36 mouse cellular contexts compared by ENCODE assay signal in genomic region chr7:19865246-19866036, GRCm38 (mm10). TPM values are rescaled to one million over a fixed set of nuclear protein-coding genes. Genes with fewer than 3 reads are reported as not detected.
DNase-seq lines count a peak whose midpoint lies in the region; ATAC-seq and TF ChIP-seq lines count a peak whose summit lies in the region.
"Had no signal": no experiment of that assay in that cellular context is flagged by ENCODE, and none has a peak within 500 bp of the region (broad histone marks: within the 10 kb centered on the region; RNA-seq: fewer than 3 reads in every experiment).

No protein-coding gene starts in this region.

- no peak for TF ChIP-seq EP300 in heart, postnatal 0 days (IDR thresholded peaks at IDR 0.05; ENCODE audit: low read depth)

- H3K9me3 ChIP-seq in heart, postnatal 0 days (replicated peaks; ENCODE audit: control insufficient read depth, low read length), result no peaks in the 10 kb centered on the region
- H3K9me3 ChIP-seq in intestine, postnatal 0 days (ENCODE audit: control insufficient read depth), result no peaks in the 10 kb centered on the region
- H3K9me3 ChIP-seq in liver, embryonic 15.5 days (replicated peaks), result no peaks in the 10 kb centered on the region
- H3K9me3 ChIP-seq: embryonic facial prominence, embryonic 12.5 days; limb, embryonic 12.5 days had no signal

- H3K4me1 ChIP-seq in heart, postnatal 0 days (ENCODE audit: control insufficient read depth, insufficient read depth), result peaks cover 9% of the 10 kb centered on the region; the same call in 1 of the 2 replicates
- H3K4me1 ChIP-seq in intestine, postnatal 0 days (replicated peaks; ENCODE audit: control insufficient read depth, insufficient read depth, low read length), result no peaks in the 10 kb centered on the region
- peaks cover 5% of the 10 kb centered on the region for H3K4me1 ChIP-seq in liver, embryonic 15.5 days (replicated peaks)
- H3K4me1 ChIP-seq: embryonic facial prominence, embryonic 12.5 days; limb, embryonic 12.5 days had no signal

- no peak overlapping the region for H3K4me3 ChIP-seq in heart, postnatal 0 days (ENCODE audit: low read depth, low read length)
- H3K4me3 ChIP-seq in intestine, postnatal 0 days (ENCODE audit: low read depth, low read length), result no peak overlapping the region
- H3K4me3 ChIP-seq in liver, embryonic 15.5 days (replicated peaks), result no peak overlapping the region
- H3K4me3 ChIP-seq: embryonic facial prominence, embryonic 12.5 days; left cerebral cortex, adult 2 months; limb, embryonic 12.5 days had no signal

- H3K9ac ChIP-seq in heart, postnatal 0 days (replicated peaks; ENCODE audit: low read depth, low read length), result no peak overlapping the region
- no peak overlapping the region for H3K9ac ChIP-seq in intestine, postnatal 0 days (ENCODE audit: low read depth, low read length)
- H3K9ac ChIP-seq in liver, embryonic 15.5 days, result no peak overlapping the region
- H3K9ac ChIP-seq: embryonic facial prominence, embryonic 12.5 days; hindbrain, embryonic 14.5 days; limb, embryonic 12.5 days had no signal

- H3K4me2 ChIP-seq in heart, postnatal 0 days (ENCODE audit: low read depth, low read length), result no peak overlapping the region
- no peak overlapping the region for H3K4me2 ChIP-seq in intestine, postnatal 0 days (replicated peaks; ENCODE audit: low read depth)
- no peak overlapping the region for H3K4me2 ChIP-seq in liver, embryonic 15.5 days
- H3K4me2 ChIP-seq: embryonic facial prominence, embryonic 12.5 days; heart, embryonic 11.5 days; hindbrain, embryonic 14.5 days; limb, embryonic 12.5 days had no signal

- H3K27ac ChIP-seq in heart, postnatal 0 days (ENCODE audit: low read depth), result no peak overlapping the region
- H3K27ac ChIP-seq in intestine, postnatal 0 days (ENCODE audit: low read depth, low read length), result peak overlapping the region; percentile 58
- H3K27ac ChIP-seq in liver, embryonic 15.5 days (replicated peaks), result peak overlapping the region; percentile 39; the same call in 1 of the 2 replicates
- H3K27ac ChIP-seq: embryonic facial prominence, embryonic 12.5 days; hindbrain, embryonic 14.5 days; left cerebral cortex, adult 2 months; limb, embryonic 12.5 days had no signal

- no peak for DNase-seq in heart, postnatal 0 days (ENCODE audit: low spot score)
- no peak for DNase-seq in heart, adult 18-20 months
- DNase-seq in R1 (ENCODE audit: low read depth, low spot score), result peak; percentile 36
- no peak for DNase-seq in kidney, adult 18-20 months
- DNase-seq in gastrocnemius, adult 8-10 months (ENCODE audit: low spot score in 2 of 2), result no peak
- DNase-seq in cerebellum, adult 18-20 months, result no peak
- DNase-seq: adrenal gland, adult 8-10 months; cerebellum, adult 9-10 months; cerebellum, postnatal 36 days; gastrocnemius, postnatal 36 days; heart, postnatal 4 days; kidney, postnatal 10 days; lung, adult 2 months; lung, postnatal 10 days; midbrain, embryonic 14.5 days; thymus, postnatal 4 days had no signal

- peak; percentile 61 for ATAC-seq in heart, postnatal 0 days (ENCODE audit: insufficient read depth, low read depth)
- ATAC-seq in intestine, postnatal 0 days, result peak; percentile 55
- ATAC-seq in liver, embryonic 15.5 days (ENCODE audit: insufficient read depth), result peak; percentile 85
- ATAC-seq: CD4-positive, CD25-positive, alpha-beta regulatory T cell, adult 4 months; forebrain, embryonic 14.5 days; inflammation-experienced regulatory T-cells, adult 6 months had no signal

- H3K36me3 ChIP-seq in heart, postnatal 0 days (replicated peaks; ENCODE audit: control insufficient read depth, insufficient read depth, low read length), result no peaks in the 10 kb centered on the region
- no peaks in the 10 kb centered on the region for H3K36me3 ChIP-seq in intestine, postnatal 0 days (ENCODE audit: control insufficient read depth, insufficient read depth)
- no peaks in the 10 kb centered on the region for H3K36me3 ChIP-seq in liver, embryonic 15.5 days (replicated peaks)
- H3K36me3 ChIP-seq: embryonic facial prominence, embryonic 12.5 days; limb, embryonic 12.5 days had no signal

- TF ChIP-seq CTCF in heart, postnatal 0 days (IDR thresholded peaks at IDR 0.05; ENCODE audit: low read depth), result no peak
- no peak for TF ChIP-seq CTCF in intestine, postnatal 0 days (IDR thresholded peaks at IDR 0.05; ENCODE audit: low read depth)

- H3K27me3 ChIP-seq in heart, postnatal 0 days (ENCODE audit: control insufficient read depth, insufficient read depth, low read length), result no peaks in the 10 kb centered on the region
- H3K27me3 ChIP-seq in intestine, postnatal 0 days (replicated peaks; ENCODE audit: control insufficient read depth, insufficient read depth, low read length), result no peaks in the 10 kb centered on the region
- H3K27me3 ChIP-seq in liver, embryonic 15.5 days, result no peaks in the 10 kb centered on the region
- H3K27me3 ChIP-seq: embryonic facial prominence, embryonic 12.5 days had no signal

- WGBS in heart, postnatal 0 days, result 59% methylated on average over 8 of the region's 8 CpGs
- WGBS in intestine, postnatal 0 days, result 63% methylated on average over 8 of the region's 8 CpGs
- 60% methylated on average over 8 of the region's 8 CpGs for WGBS in liver, embryonic 15.5 days (ENCODE audit: insufficient replicate concordance)

RNA-seq across cellular contexts. Expression of gene Ceacam16, which starts 4.3 kb away (rescaled TPM):
- not detected in 2 replicates for total RNA-seq in heart, postnatal 0 days (2014; rRNA removed; ENCODE audit: low replicate concordance)
- polyA plus RNA-seq in heart, postnatal 0 days (2015; fragmentation: Nextera tagmentation; extraction: Ambion mirVana), result not detected in 2 replicates
- not detected for total RNA-seq in heart, adult 18-20 months (2021)
- not detected in 2 replicates for polyA plus RNA-seq in intestine, postnatal 0 days (2015; fragmentation: Nextera tagmentation; extraction: Ambion mirVana)
- polyA plus RNA-seq in liver, embryonic 15.5 days (2015; fragmentation: Nextera tagmentation; extraction: Ambion mirVana), result not detected in 2 replicates
- total RNA-seq in gastrocnemius, adult 8-10 months (2022), result not detected
- total RNA-seq: gastrocnemius, adult 18-20 months; gastrocnemius, postnatal 36 days; layer of hippocampus, postnatal 14 days; left cerebral cortex, adult 2 months; left cerebral cortex, postnatal 25 days; monocyte, adult 5-6 weeks had no signal
- polyA plus RNA-seq: CD4-positive, CD25-positive, alpha-beta regulatory T cell, adult 4 months; embryonic facial prominence, embryonic 12.5 days; forebrain, embryonic 14.5 days; frontal cortex, adult 2 months; heart, embryonic 11.5 days; heart, embryonic 16.5 days; limb, embryonic 12.5 days; midbrain, embryonic 14.5 days; stomach, embryonic 14.5 days had no signal

RNA-seq across cellular contexts. Expression of gene Gm19345, which starts 13.6 kb away (rescaled TPM):
- not detected in 2 replicates for total RNA-seq in heart, postnatal 0 days (2014; rRNA removed; ENCODE audit: low replicate concordance)
- polyA plus RNA-seq in heart, postnatal 0 days (2015; fragmentation: Nextera tagmentation; extraction: Ambion mirVana), result not detected in 2 replicates
- total RNA-seq in heart, adult 18-20 months (2021), result not detected
- polyA plus RNA-seq in intestine, postnatal 0 days (2015; fragmentation: Nextera tagmentation; extraction: Ambion mirVana), result 0.16 and 0.39 TPM in 2 replicates
- polyA plus RNA-seq in liver, embryonic 15.5 days (2015; fragmentation: Nextera tagmentation; extraction: Ambion mirVana), result not detected in 2 replicates
- not detected for total RNA-seq in gastrocnemius, adult 8-10 months (2022)
- total RNA-seq: adrenal gland, postnatal 4 days; gastrocnemius, adult 18-20 months; gastrocnemius, postnatal 36 days; heart, postnatal 4 days; monocyte, adult 5-6 weeks had no signal
- polyA plus RNA-seq: CD4-positive, CD25-positive, alpha-beta regulatory T cell, adult 4 months; heart, embryonic 11.5 days; heart, embryonic 16.5 days; inflammation-experienced regulatory T-cells, adult 6 months; stomach, embryonic 14.5 days; thymus, postnatal 0 days had no signal

RNA-seq across cellular contexts. Expression of gene Ceacam19, which starts 22.3 kb away (rescaled TPM):
- total RNA-seq in heart, postnatal 0 days (2014; rRNA removed; ENCODE audit: low replicate concordance), result not detected in 2 replicates
- polyA plus RNA-seq in heart, postnatal 0 days (2015; fragmentation: Nextera tagmentation; extraction: Ambion mirVana), result not detected in 2 replicates
- total RNA-seq in heart, adult 18-20 months (2021), result not detected
- polyA plus RNA-seq in intestine, postnatal 0 days (2015; fragmentation: Nextera tagmentation; extraction: Ambion mirVana), result not detected in 2 replicates
- not detected in 2 replicates for polyA plus RNA-seq in liver, embryonic 15.5 days (2015; fragmentation: Nextera tagmentation; extraction: Ambion mirVana)
- total RNA-seq in gastrocnemius, adult 8-10 months (2022), result not detected
- total RNA-seq: adrenal gland, adult 8-10 months; adrenal gland, postnatal 4 days; gastrocnemius, adult 18-20 months; gastrocnemius, postnatal 36 days; heart, postnatal 4 days; layer of hippocampus, postnatal 14 days; left cerebral cortex, adult 2 months; left cerebral cortex, postnatal 25 days had no signal
- polyA plus RNA-seq: CD4-positive, CD25-positive, alpha-beta regulatory T cell, adult 4 months; embryonic facial prominence, embryonic 12.5 days; forebrain, embryonic 14.5 days; frontal cortex, adult 2 months; heart, embryonic 11.5 days; hindbrain, embryonic 14.5 days; inflammation-experienced regulatory T-cells, adult 6 months; limb, embryonic 12.5 days; midbrain, embryonic 14.5 days; neural tube, embryonic 14.5 days had no signal

RNA-seq across cellular contexts. Expression of gene Bcl3, which starts 42.9 kb away (rescaled TPM):
- total RNA-seq in heart, postnatal 0 days (2014; rRNA removed; ENCODE audit: low replicate concordance), result 1.7 and 6.7 TPM in 2 replicates
- 1.6 and 2.0 TPM in 2 replicates for polyA plus RNA-seq in heart, postnatal 0 days (2015; fragmentation: Nextera tagmentation; extraction: Ambion mirVana)
- total RNA-seq in heart, adult 18-20 months (2021), result 1 to 10 TPM; 2.9 to 3.7 TPM
- 19.0 and 23.7 TPM in 2 replicates for polyA plus RNA-seq in intestine, postnatal 0 days (2015; fragmentation: Nextera tagmentation; extraction: Ambion mirVana)
- 4.7 and 5.3 TPM in 2 replicates for polyA plus RNA-seq in liver, embryonic 15.5 days (2015; fragmentation: Nextera tagmentation; extraction: Ambion mirVana)
- under 1 TPM; 0.58 to 0.62 (median 0.61) TPM for total RNA-seq in gastrocnemius, adult 8-10 months (2022)

RNA-seq across cellular contexts. Expression of gene Pvr, which starts 55.5 kb away (rescaled TPM):
- 25.8 and 26.1 TPM in 2 replicates for total RNA-seq in heart, postnatal 0 days (2014; rRNA removed; ENCODE audit: low replicate concordance)
- 11.3 and 11.6 TPM in 2 replicates for polyA plus RNA-seq in heart, postnatal 0 days (2015; fragmentation: Nextera tagmentation; extraction: Ambion mirVana)
- total RNA-seq in heart, adult 18-20 months (2021), result 10 to 100 TPM; 18.5 to 19.5 TPM
- polyA plus RNA-seq in intestine, postnatal 0 days (2015; fragmentation: Nextera tagmentation; extraction: Ambion mirVana), result 8.9 and 10.7 TPM in 2 replicates
- 2.8 and 3.4 TPM in 2 replicates for polyA plus RNA-seq in liver, embryonic 15.5 days (2015; fragmentation: Nextera tagmentation; extraction: Ambion mirVana)
- total RNA-seq in gastrocnemius, adult 8-10 months (2022), result 1 to 10 TPM; 4.3 to 6.7 (median 4.9) TPM
